Mouse (Mus musculus) frontal cortex, postnatal 36 days (tissue): ENCODE data around the gene Shb.
"Not testable (repeated sequence)": the region's sequence is repeated elsewhere in the genome, so short reads cannot be mapped to it uniquely, and the experiment has no call there.

Experiments
- DNase-seq, 2 experiments: peaks; one replicate each; pipeline ENCODE4 v3.0.0; 2022; ENCODE audit warnings: low spot score in 2 of 2

Shb gene

GRCm38 (mm10) chr4:45398315-45398714, 134.0 kb downstream of the Shb start:
- not testable (repeated sequence) for DNase-seq

- not testable (repeated sequence) for DNase-seq
Observed at GRCm38 (mm10) chr4:45396211-45396610, 136.1 kb downstream of the Shb start.

GRCm38 (mm10) chr4:45393658-45394057, 138.6 kb downstream of the Shb start:
- no peak for DNase-seq

- no peak for DNase-seq
Observed at GRCm38 (mm10) chr4:45392994-45393393, 139.3 kb downstream of the Shb start.

- DNase-seq: no peak
Observed at GRCm38 (mm10) chr4:45392572-45392971, 139.7 kb downstream of the Shb start.

GRCm38 (mm10) chr4:45392099-45392498, 140.2 kb downstream of the Shb start:
- DNase-seq: no peak

GRCm38 (mm10) chr4:45387296-45387695, 145.0 kb downstream of the Shb start:
- not testable (repeated sequence) for DNase-seq

GRCm38 (mm10) chr4:45382133-45382532, 150.1 kb downstream of the Shb start:
- DNase-seq: not testable (repeated sequence)

- not testable (repeated sequence) for DNase-seq
Observed at GRCm38 (mm10) chr4:45380903-45381580, 151.2 kb downstream of the Shb start.

GRCm38 (mm10) chr4:45376573-45376972, 155.7 kb downstream of the Shb start:
- no peak for DNase-seq

- DNase-seq: no peak
Observed at GRCm38 (mm10) chr4:45374879-45375278, 157.4 kb downstream of the Shb start.
